Mouse (Mus musculus) fibroblast of lung, adult 2 months (primary cell): ENCODE measurements at regions not wholly inside any gene's neighbourhood (a gene's known extent, or its start where the extent isn't known, plus 50 kb on each side); places are given as distances from the start of the nearest gene placed in this dataset.

Experiments used
- DNase-seq: peaks from one replicate; pipeline ENCODE4 v3.0.0-alpha.2; 2011; ENCODE audit warnings: low read depth

GRCm38 (mm10) chr3:39571444-39572237 is 684.9 kb downstream of the Fat4 start:
- no peak for DNase-seq

- no peak for DNase-seq
These were observed 688.5 kb downstream of the Fat4 start for GRCm38 (mm10) chr3:39575200-39575599.

GRCm38 (mm10) chr3:39591312-39591711 is 704.6 kb downstream of the Fat4 start:
- no peak for DNase-seq

- no peak for DNase-seq
These were observed 705.8 kb downstream of the Fat4 start for GRCm38 (mm10) chr3:39592349-39593117.

- no peak for DNase-seq
These were observed 723.2 kb downstream of the Fat4 start for GRCm38 (mm10) chr3:39609937-39610336.

GRCm38 (mm10) chr3:39612408-39612807 is 725.7 kb downstream of the Fat4 start:
- DNase-seq = no peak

- no peak for DNase-seq
These were observed 751.2 kb downstream of the Fat4 start for GRCm38 (mm10) chr3:39637924-39638323.

GRCm38 (mm10) chr3:39643194-39643593 is 756.5 kb downstream of the Fat4 start:
- no peak for DNase-seq

- DNase-seq = no peak
These were observed 780.1 kb downstream of the Fat4 start for GRCm38 (mm10) chr3:39666817-39667216.

- no peak for DNase-seq
These were observed 782.4 kb downstream of the Fat4 start for GRCm38 (mm10) chr3:39669145-39669544.

GRCm38 (mm10) chr3:39673997-39674396 is 787.3 kb downstream of the Fat4 start:
- DNase-seq = no peak

GRCm38 (mm10) chr3:39674927-39675326 is 788.2 kb downstream of the Fat4 start:
- no peak for DNase-seq

- no peak for DNase-seq
These were observed 818.9 kb downstream of the Fat4 start for GRCm38 (mm10) chr3:39705610-39706009.

- DNase-seq = no peak
These were observed 818.0 kb upstream of the Intu start for GRCm38 (mm10) chr3:39712795-39713709.

- no peak for DNase-seq
These were observed 817.0 kb upstream of the Intu start for GRCm38 (mm10) chr3:39714056-39714592.

- DNase-seq = peak; percentile 10
These were observed 812.0 kb upstream of the Intu start for GRCm38 (mm10) chr3:39718946-39719545.

- no peak for DNase-seq
These were observed 805.3 kb upstream of the Intu start for GRCm38 (mm10) chr3:39725755-39726154.

GRCm38 (mm10) chr3:39736639-39737038 is 794.4 kb upstream of the Intu start:
- no peak for DNase-seq

GRCm38 (mm10) chr3:39745947-39746346 is 785.1 kb upstream of the Intu start:
- DNase-seq = no peak

GRCm38 (mm10) chr3:39768981-39769568 is 762.0 kb upstream of the Intu start:
- DNase-seq = no peak
